Mouse (Mus musculus): Measurements from ENCODE around the gene Foxp2. TPM values are rescaled to one million over a fixed set of nuclear protein-coding genes. Genes with fewer than 3 reads are reported as not detected.

Gene Foxp2
- total RNA-seq, 1 experiment from 2014 or later: 0.58 TPM

- ATAC-seq (ENCODE audit: extremely low read depth, insufficient number of reproducible peaks, low FRiP score, poor library complexity, severe bottlenecking): no peak
These were observed 417.2 kb downstream of the Foxp2 start for GRCm38 (mm10) chr6:15318343-15318742.

- no peak for ATAC-seq (ENCODE audit: extremely low read depth, insufficient number of reproducible peaks, low FRiP score, poor library complexity, severe bottlenecking)
These were observed 420.4 kb downstream of the Foxp2 start for GRCm38 (mm10) chr6:15321551-15321974.

- no peak for ATAC-seq (ENCODE audit: extremely low read depth, insufficient number of reproducible peaks, low FRiP score, poor library complexity, severe bottlenecking)
These were observed 421.9 kb downstream of the Foxp2 start for GRCm38 (mm10) chr6:15323099-15323498.

GRCm38 (mm10) chr6:15347705-15348104, 446.6 kb downstream of the Foxp2 start:
- ATAC-seq (ENCODE audit: extremely low read depth, insufficient number of reproducible peaks, low FRiP score, poor library complexity, severe bottlenecking): no peak

- ATAC-seq (ENCODE audit: extremely low read depth, insufficient number of reproducible peaks, low FRiP score, poor library complexity, severe bottlenecking): no peak
These were observed 454.7 kb downstream of the Foxp2 start for GRCm38 (mm10) chr6:15355852-15356251.

GRCm38 (mm10) chr6:15370281-15370680, 469.1 kb downstream of the Foxp2 start:
- ATAC-seq (ENCODE audit: extremely low read depth, insufficient number of reproducible peaks, low FRiP score, poor library complexity, severe bottlenecking): no peak

- ATAC-seq (ENCODE audit: extremely low read depth, insufficient number of reproducible peaks, low FRiP score, poor library complexity, severe bottlenecking): no peak
These were observed 469.7 kb downstream of the Foxp2 start for GRCm38 (mm10) chr6:15370827-15371226.

- no peak for ATAC-seq (ENCODE audit: extremely low read depth, insufficient number of reproducible peaks, low FRiP score, poor library complexity, severe bottlenecking)
These were observed 472.5 kb downstream of the Foxp2 start for GRCm38 (mm10) chr6:15373621-15374020.

GRCm38 (mm10) chr6:15378261-15378660, 477.1 kb downstream of the Foxp2 start:
- ATAC-seq (ENCODE audit: extremely low read depth, insufficient number of reproducible peaks, low FRiP score, poor library complexity, severe bottlenecking): no peak

GRCm38 (mm10) chr6:15396462-15396861, 495.3 kb downstream of the Foxp2 start:
- ATAC-seq (ENCODE audit: extremely low read depth, insufficient number of reproducible peaks, low FRiP score, poor library complexity, severe bottlenecking): no peak

GRCm38 (mm10) chr6:15397485-15397884, 496.3 kb downstream of the Foxp2 start:
- ATAC-seq (ENCODE audit: extremely low read depth, insufficient number of reproducible peaks, low FRiP score, poor library complexity, severe bottlenecking): no peak

GRCm38 (mm10) chr6:15401138-15401537, 500.0 kb downstream of the Foxp2 start:
- ATAC-seq (ENCODE audit: extremely low read depth, insufficient number of reproducible peaks, low FRiP score, poor library complexity, severe bottlenecking): no peak

GRCm38 (mm10) chr6:15402026-15402425, 500.9 kb downstream of the Foxp2 start:
- no peak for ATAC-seq (ENCODE audit: extremely low read depth, insufficient number of reproducible peaks, low FRiP score, poor library complexity, severe bottlenecking)

GRCm38 (mm10) chr6:15415099-15415498, 514.0 kb downstream of the Foxp2 start:
- ATAC-seq (ENCODE audit: extremely low read depth, insufficient number of reproducible peaks, low FRiP score, poor library complexity, severe bottlenecking): no peak

- no peak for ATAC-seq (ENCODE audit: extremely low read depth, insufficient number of reproducible peaks, low FRiP score, poor library complexity, severe bottlenecking)
These were observed 558.6 kb downstream of the Foxp2 start for GRCm38 (mm10) chr6:15459701-15460100.

- no peak for ATAC-seq (ENCODE audit: extremely low read depth, insufficient number of reproducible peaks, low FRiP score, poor library complexity, severe bottlenecking)
These were observed 562.2 kb downstream of the Foxp2 start for GRCm38 (mm10) chr6:15463390-15463789.

GRCm38 (mm10) chr6:15465471-15465870, 564.3 kb downstream of the Foxp2 start:
- no peak for ATAC-seq (ENCODE audit: extremely low read depth, insufficient number of reproducible peaks, low FRiP score, poor library complexity, severe bottlenecking)

GRCm38 (mm10) chr6:15466634-15467033, 565.5 kb downstream of the Foxp2 start:
- no peak for ATAC-seq (ENCODE audit: extremely low read depth, insufficient number of reproducible peaks, low FRiP score, poor library complexity, severe bottlenecking)

- ATAC-seq (ENCODE audit: extremely low read depth, insufficient number of reproducible peaks, low FRiP score, poor library complexity, severe bottlenecking): no peak
These were observed 585.8 kb downstream of the Foxp2 start for GRCm38 (mm10) chr6:15486909-15487308.

All from neutrophil, adult 5-6 weeks (primary cell).